Mouse (Mus musculus) heart, adult 2 months (tissue): ENCODE measurements around the gene Abcc3.

Source experiments
- CTCF ChIP-seq: fragments of 200-600 bp; IDR thresholded peaks from 2 replicates; pipeline ENCODE4 v1.8.1; 2022; ENCODE audit warnings: antibody characterized with exemption, mild to moderate bottlenecking, moderate library complexity
- EP300 ChIP-seq: fragments of 200-500 bp; IDR thresholded peaks from 2 replicates; pipeline ENCODE4 v1.6.1; 2011; ENCODE audit warnings: low read depth, low read length, control low read depth; ENCODE audit not compliant: insufficient read depth

DNA sequence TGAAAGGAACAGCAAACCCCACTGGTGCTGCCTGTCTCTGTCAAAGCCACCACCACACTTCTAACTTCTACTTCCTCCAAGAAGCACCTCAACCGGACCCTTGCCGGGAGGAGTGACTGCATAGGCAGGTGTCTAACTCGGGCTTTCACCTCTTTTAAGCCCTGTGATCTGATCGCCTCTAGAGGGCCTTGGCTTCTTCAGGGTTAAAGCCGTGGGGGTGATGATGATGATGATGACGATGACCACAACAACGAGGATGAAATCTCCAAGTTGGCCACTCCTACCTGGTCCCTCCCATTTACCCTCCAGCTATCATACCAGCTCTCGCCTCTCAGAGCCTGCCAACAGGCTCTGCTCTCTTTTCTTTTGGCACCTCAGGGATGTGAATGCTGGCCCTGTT lies 13.1 kb downstream of the Abcc3 start:
- no peak for TF ChIP-seq EP300
- TF ChIP-seq CTCF, result no peak
